Mouse (Mus musculus): ENCODE measurements around the gene Rps6ka6. TPM values are rescaled to one million over a fixed set of nuclear protein-coding genes. Genes with fewer than 3 reads are reported as not detected.

Rps6ka6 gene
- total RNA-seq (2021) = 10 to 100 TPM; 11.3 to 11.4 TPM
- long read RNA-seq, full-length matches to known transcripts = 4 of 4 reads
- long read RNA-seq, partial matches to known transcripts = 0 of 4 reads
- long read RNA-seq, other reads (novel, unspliced or antisense) = 0 of 4 reads

GRCm38 (mm10) chrX:111537859-111538258 lies at the start of gene Rps6ka6:
Gene Rps6ka6, minus strand, starts transcription at chrX:111537959.
- no peak for DNase-seq (ENCODE audit: low spot score in 2 of 2)

- no peak for DNase-seq (ENCODE audit: low spot score in 2 of 2)
These were observed 39.3 kb upstream of the Rps6ka6 start for GRCm38 (mm10) chrX:111577044-111577443.

GRCm38 (mm10) chrX:111518206-111518605 lies 19.6 kb downstream of the Rps6ka6 start:
- DNase-seq (ENCODE audit: low spot score in 2 of 2) = no peak

GRCm38 (mm10) chrX:111463565-111464093 lies 74.1 kb downstream of the Rps6ka6 start:
- DNase-seq (ENCODE audit: low spot score in 2 of 2) = no peak

- DNase-seq (ENCODE audit: low spot score in 2 of 2) = peak; percentile 36 to 56
These were observed 74.8 kb downstream of the Rps6ka6 start for GRCm38 (mm10) chrX:111462833-111463564.

- no peak for DNase-seq (ENCODE audit: low spot score in 2 of 2)
These were observed 75.3 kb downstream of the Rps6ka6 start for GRCm38 (mm10) chrX:111462495-111462832.

- DNase-seq (ENCODE audit: low spot score in 2 of 2) = no peak
These were observed 75.7 kb downstream of the Rps6ka6 start for GRCm38 (mm10) chrX:111462092-111462491.

GRCm38 (mm10) chrX:111460166-111460565 lies 77.6 kb downstream of the Rps6ka6 start:
- DNase-seq (ENCODE audit: low spot score in 2 of 2) = no peak

- no peak for DNase-seq (ENCODE audit: low spot score in 2 of 2)
These were observed 101.2 kb downstream of the Rps6ka6 start for GRCm38 (mm10) chrX:111436571-111436970.

GRCm38 (mm10) chrX:111414775-111415174 lies 123.0 kb downstream of the Rps6ka6 start:
- no peak for DNase-seq (ENCODE audit: low spot score in 2 of 2)

- DNase-seq (ENCODE audit: low spot score in 2 of 2) = no peak
These were observed 132.9 kb downstream of the Rps6ka6 start for GRCm38 (mm10) chrX:111404816-111405215.

GRCm38 (mm10) chrX:111377020-111377419 lies 160.7 kb downstream of the Rps6ka6 start:
- no peak for DNase-seq (ENCODE audit: low spot score in 2 of 2)

- DNase-seq (ENCODE audit: low spot score in 2 of 2) = no peak
These were observed 163.6 kb downstream of the Rps6ka6 start for GRCm38 (mm10) chrX:111374177-111374576.

Other genes starting within 250 kb of the Rps6ka6 start
- gene Hdx, start 159.1 kb upstream of the Rps6ka6 start, total RNA-seq (2021) = 1 to 10 TPM; 4.0 to 4.5 TPM

All from layer of hippocampus, postnatal 10 days (tissue).